Mouse (Mus musculus): ENCODE data around the gene 5330417H12Rik. TPM values are rescaled to one million over a fixed set of nuclear protein-coding genes. Genes with fewer than 3 reads are reported as not detected.

The 5330417H12Rik gene
- polyA plus RNA-seq, 1 experiment from 2014 or later: not detected

DNA sequence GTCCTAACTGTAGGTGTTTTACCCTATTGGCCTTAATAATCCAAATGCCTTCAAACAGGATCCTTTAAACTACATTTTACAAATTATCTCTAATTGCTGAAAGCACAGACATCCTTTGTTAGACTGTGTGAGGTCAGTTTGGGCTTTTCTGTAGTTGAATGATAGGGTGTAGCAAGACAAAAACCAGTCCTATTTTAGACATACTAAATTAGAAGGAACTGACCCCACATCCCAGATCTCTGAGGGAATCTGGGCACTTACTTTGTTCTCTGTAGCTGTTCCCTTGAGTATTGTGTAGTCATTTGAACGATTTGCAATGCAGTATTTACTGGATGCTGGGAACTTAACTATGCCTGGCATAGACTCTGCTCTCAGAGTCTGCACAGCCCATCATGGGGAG, 26.9 kb upstream of the 5330417H12Rik start:
- H3K27me3 ChIP-seq (replicated peaks): no peaks in the 10 kb centered on the region
- no peaks in the 10 kb centered on the region for H3K4me1 ChIP-seq
- H3K9ac ChIP-seq: no peak overlapping the region
- no peaks in the 10 kb centered on the region for H3K36me3 ChIP-seq
- no peak overlapping the region for H3K4me3 ChIP-seq
- H3K9me3 ChIP-seq: no peaks in the 10 kb centered on the region
- H3K4me2 ChIP-seq (replicated peaks): no peak overlapping the region
- no peak for ATAC-seq (ENCODE audit: low FRiP score, low read depth)
- H3K27ac ChIP-seq: no peak overlapping the region
- WGBS: 59% methylated on average over 1 of the region's 1 CpGs

DNA sequence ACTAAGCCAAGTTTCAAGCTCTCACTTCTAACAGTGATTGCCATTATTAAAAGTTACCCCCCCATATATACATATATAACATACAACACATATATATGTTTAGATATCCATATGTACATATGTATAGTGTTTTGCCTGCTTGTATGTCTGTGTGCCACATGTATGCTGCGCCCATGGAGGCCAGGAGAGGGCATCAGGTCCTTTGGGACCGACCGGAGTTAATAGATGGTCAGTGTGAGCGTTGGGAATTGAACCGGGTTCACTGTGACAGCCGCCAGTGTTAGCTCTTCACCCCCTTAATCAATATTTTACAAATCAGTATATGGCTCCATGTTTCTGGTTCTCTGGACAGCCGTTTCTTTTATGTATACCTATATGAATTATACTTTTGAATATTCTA, 25.0 kb upstream of the 5330417H12Rik start:
- no peak overlapping the region for H3K4me2 ChIP-seq (replicated peaks)
- H3K4me3 ChIP-seq: no peak overlapping the region
- H3K36me3 ChIP-seq: no peaks in the 10 kb centered on the region
- H3K9me3 ChIP-seq: no peaks in the 10 kb centered on the region
- H3K4me1 ChIP-seq: no peaks in the 10 kb centered on the region
- ATAC-seq (ENCODE audit: low FRiP score, low read depth): no peak
- no peaks in the 10 kb centered on the region for H3K27me3 ChIP-seq (replicated peaks)
- no peak overlapping the region for H3K27ac ChIP-seq
- no peak overlapping the region for H3K9ac ChIP-seq
- WGBS: 84% methylated on average over 7 of the region's 7 CpGs

DNA sequence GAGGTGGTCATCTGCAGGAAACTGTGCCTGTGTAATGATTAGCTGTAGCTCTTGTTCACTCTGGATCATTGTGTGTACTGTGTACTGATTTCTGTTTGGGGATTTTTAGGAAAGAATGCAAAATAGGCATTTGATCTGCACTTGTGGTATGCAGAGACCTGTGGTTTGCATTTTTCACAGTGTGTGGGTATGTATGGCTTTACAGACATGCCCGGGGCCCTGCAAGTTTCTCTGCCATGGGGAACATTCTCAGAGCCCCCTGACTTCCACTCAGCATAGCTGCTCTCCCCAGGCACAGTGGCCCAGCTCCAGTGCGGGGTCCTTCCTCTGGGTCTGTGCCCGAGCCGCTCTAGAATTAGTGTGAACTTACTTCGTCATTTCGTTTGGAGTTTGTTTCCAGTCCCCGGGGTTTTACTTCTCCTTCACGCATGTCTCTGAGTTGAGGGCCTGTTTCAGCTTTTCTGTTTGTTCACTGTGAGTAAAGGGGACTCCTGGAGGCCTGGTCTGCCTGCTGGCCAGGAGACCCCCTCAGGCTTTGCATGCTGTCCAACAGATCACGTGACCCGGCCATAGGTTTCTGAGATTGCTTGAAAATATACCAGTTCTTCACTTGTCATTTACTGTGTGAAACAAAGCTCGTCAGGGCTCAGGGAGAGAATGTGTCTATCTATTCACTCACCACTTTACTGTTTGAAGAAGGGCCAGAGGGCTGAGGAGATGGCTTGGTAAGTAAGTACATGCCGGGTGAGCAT, 24.2 kb upstream of the 5330417H12Rik start:
- 86% methylated on average over 12 of the region's 12 CpGs for WGBS

DNA sequence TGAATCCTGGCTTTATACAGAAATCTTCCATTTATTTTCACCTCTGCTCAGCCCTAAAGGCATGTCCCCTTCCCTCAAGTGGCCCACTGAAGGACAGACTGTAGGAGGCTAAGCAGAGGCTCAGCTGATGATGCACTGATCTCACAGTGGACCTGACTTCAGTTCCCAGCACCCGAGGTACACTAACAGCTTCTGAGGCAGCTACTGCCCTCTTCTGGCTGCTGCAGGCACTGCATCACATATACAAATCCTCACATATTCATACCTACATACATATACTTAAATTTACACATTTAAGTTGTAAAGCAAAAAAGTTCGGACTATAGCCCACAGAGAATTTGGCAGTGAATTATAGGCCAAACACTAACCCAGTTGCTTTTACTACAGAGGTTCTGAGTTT, 20.0 kb upstream of the 5330417H12Rik start:
- H3K4me3 ChIP-seq: no peak overlapping the region
- H3K9ac ChIP-seq: no peak overlapping the region
- no peaks in the 10 kb centered on the region for H3K36me3 ChIP-seq
- ATAC-seq (ENCODE audit: low FRiP score, low read depth): no peak
- 85% methylated on average over 2 of the region's 2 CpGs for WGBS
- no peaks in the 10 kb centered on the region for H3K27me3 ChIP-seq (replicated peaks)
- no peaks in the 10 kb centered on the region for H3K9me3 ChIP-seq
- H3K4me2 ChIP-seq (replicated peaks): no peak overlapping the region
- no peaks in the 10 kb centered on the region for H3K4me1 ChIP-seq
- H3K27ac ChIP-seq: no peak overlapping the region

More for the DNA sequence above, 24.2 kb upstream of the 5330417H12Rik start:
- H3K36me3 ChIP-seq: no peaks in the 10 kb centered on the region
- no peak overlapping the region for H3K4me3 ChIP-seq
- no peak overlapping the region for H3K4me2 ChIP-seq (replicated peaks)
- H3K27me3 ChIP-seq (replicated peaks): no peaks in the 10 kb centered on the region
- no peaks in the 10 kb centered on the region for H3K9me3 ChIP-seq
- no peaks in the 10 kb centered on the region for H3K4me1 ChIP-seq
- ATAC-seq (ENCODE audit: low FRiP score, low read depth): no peak
- no peak overlapping the region for H3K9ac ChIP-seq
- no peak overlapping the region for H3K27ac ChIP-seq

DNA sequence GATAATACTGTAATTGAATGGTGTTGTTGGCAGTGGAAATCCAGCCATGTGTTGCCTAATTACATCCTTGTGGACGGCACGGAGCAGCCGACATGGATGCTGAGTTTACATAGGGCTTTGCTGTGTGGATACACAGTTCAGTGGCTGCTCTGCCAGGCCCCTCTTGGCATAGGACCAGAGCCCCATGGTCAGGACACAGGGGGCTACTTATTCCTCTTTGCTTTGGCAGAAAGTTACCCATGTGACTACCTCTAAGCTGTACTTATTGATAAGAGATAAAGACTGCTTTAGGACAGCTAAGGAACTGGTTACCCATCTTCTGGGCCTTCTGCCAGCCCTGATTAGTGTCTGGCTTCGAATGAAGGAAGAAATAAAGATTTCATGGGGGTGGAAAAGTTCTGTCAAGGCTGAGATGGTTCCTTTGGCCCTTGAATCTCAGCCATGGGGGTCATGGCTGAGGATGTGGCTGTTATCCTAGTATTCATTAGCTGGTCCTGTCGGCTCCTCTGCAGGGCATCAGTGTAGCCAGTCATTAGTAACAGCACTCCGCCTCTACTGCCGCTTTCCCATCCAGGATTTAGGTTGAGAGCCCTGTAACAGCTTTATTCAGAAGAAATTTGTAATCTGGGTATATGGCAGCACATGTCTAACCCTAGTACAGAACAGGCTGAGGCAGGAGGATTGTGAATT, 17.8 kb upstream of the 5330417H12Rik start:
- WGBS: 83% methylated on average over 7 of the region's 7 CpGs

DNA sequence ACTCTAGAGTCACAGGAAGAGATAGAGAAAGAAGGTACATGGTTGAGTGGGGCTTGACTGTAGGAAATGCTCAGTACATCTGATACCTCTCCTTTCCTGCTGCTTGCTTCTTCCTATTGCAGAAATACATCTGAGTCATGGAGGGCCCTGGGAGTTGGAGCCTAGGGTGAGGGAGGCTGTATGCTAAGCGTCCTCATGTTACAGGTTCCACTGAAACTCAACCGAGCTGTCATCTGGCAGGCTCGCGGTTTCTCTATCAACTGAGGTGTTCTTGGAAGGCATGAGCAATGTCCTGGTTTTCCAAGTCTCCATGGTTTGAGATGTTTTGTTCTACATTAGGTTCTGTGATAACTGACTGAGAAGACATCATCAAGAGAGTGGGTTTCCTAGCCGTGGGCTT, 13.1 kb upstream of the 5330417H12Rik start:
- H3K4me2 ChIP-seq (replicated peaks): no peak overlapping the region
- H3K27me3 ChIP-seq (replicated peaks): no peaks in the 10 kb centered on the region
- ATAC-seq (ENCODE audit: low FRiP score, low read depth): no peak
- 89% methylated on average over 5 of the region's 5 CpGs for WGBS
- no peak overlapping the region for H3K27ac ChIP-seq
- H3K36me3 ChIP-seq: no peaks in the 10 kb centered on the region
- H3K4me1 ChIP-seq: no peaks in the 10 kb centered on the region
- no peak overlapping the region for H3K4me3 ChIP-seq
- H3K9ac ChIP-seq: no peak overlapping the region
- H3K9me3 ChIP-seq: no peaks in the 10 kb centered on the region

More for the DNA sequence above, 17.8 kb upstream of the 5330417H12Rik start:
- H3K36me3 ChIP-seq: no peaks in the 10 kb centered on the region
- no peak overlapping the region for H3K4me2 ChIP-seq (replicated peaks)
- H3K4me3 ChIP-seq: no peak overlapping the region
- ATAC-seq (ENCODE audit: low FRiP score, low read depth): no peak
- no peaks in the 10 kb centered on the region for H3K9me3 ChIP-seq
- no peak overlapping the region for H3K27ac ChIP-seq
- H3K9ac ChIP-seq: no peak overlapping the region
- no peaks in the 10 kb centered on the region for H3K4me1 ChIP-seq
- no peaks in the 10 kb centered on the region for H3K27me3 ChIP-seq (replicated peaks)

DNA sequence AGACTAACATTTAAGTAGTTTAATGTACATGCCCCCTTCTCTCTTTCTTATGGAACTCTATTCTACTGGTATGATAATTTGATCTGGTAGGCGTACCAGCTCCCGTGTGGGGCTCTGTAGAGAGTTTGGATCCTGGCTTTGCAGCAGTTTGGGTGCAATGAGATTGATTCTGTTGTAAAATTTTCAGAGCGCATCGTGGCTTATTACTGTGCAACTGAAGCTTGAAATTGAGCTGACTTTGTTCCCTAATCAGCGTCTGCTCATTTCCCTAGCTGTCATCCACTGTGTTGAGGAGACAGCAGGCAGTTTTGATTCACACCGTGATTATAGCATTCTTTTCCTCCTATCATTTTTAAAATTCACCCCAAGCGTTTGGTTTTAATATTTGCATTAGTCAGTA, 12.4 kb upstream of the 5330417H12Rik start:
- no peak for ATAC-seq (ENCODE audit: low FRiP score, low read depth)
- Histone ChIP-seq H3K27ac (no peak overlapping the region), H3K36me3 (no peaks in the 10 kb centered on the region), H3K4me2 (replicated peaks) (no peak overlapping the region), H3K9ac (no peak overlapping the region), H3K4me1 (no peaks in the 10 kb centered on the region), H3K9me3 (no peaks in the 10 kb centered on the region), H3K27me3 (replicated peaks) (no peaks in the 10 kb centered on the region), H3K4me3 (no peak overlapping the region)
- WGBS: 90% methylated on average over 7 of the region's 7 CpGs

DNA sequence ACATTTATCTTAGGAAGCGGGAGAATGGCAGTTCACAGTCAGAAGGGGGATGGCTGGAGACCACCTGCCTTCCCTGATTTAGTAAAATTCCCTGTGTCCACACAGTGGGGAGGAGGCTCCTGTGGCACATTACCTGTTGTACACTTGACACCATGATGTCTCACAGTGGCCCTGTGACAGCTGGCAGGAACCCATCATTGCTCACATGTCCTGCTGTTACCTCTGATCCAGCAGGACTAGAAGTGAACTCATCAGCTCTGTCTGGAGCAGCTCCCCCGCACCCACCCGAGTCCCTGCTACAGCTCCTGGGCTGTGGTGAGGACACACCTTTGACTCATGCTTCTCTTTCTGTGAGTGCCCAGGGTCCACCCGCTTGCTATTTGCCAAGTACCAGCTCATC, 8.2 kb upstream of the 5330417H12Rik start:
- H3K4me2 ChIP-seq (replicated peaks): no peak overlapping the region
- H3K36me3 ChIP-seq: no peaks in the 10 kb centered on the region
- H3K9me3 ChIP-seq: no peaks in the 10 kb centered on the region
- H3K4me1 ChIP-seq: no peaks in the 10 kb centered on the region
- H3K4me3 ChIP-seq: no peak overlapping the region
- 96% methylated on average over 4 of the region's 4 CpGs for WGBS
- H3K27ac ChIP-seq: no peak overlapping the region
- no peak overlapping the region for H3K9ac ChIP-seq
- ATAC-seq (ENCODE audit: low FRiP score, low read depth): no peak
- H3K27me3 ChIP-seq (replicated peaks): no peaks in the 10 kb centered on the region

DNA sequence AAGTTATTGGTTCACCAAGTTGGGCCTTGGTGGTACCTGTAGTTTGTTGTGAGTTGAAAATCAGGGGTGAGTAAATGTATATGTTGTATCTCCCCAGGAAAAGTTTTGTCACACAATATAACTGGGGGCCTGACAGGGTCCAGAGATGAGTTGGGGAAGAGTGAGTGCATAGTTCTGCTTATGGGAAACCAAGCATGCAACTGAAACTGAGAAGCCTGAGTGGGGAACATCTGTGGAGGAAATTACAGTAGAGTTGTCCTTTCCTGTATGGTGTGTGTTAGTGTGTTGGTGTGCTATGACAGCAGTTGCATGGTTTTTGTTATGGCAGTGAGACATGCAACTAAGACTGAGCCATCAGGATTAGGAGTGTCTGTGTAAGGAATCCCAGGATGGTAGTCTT, 3.4 kb upstream of the 5330417H12Rik start:
- H3K36me3 ChIP-seq: no peaks in the 10 kb centered on the region
- no peak overlapping the region for H3K9ac ChIP-seq
- H3K4me2 ChIP-seq (replicated peaks): no peak overlapping the region
- no peaks in the 10 kb centered on the region for H3K9me3 ChIP-seq
- H3K4me1 ChIP-seq: no peaks in the 10 kb centered on the region
- no peak overlapping the region for H3K4me3 ChIP-seq
- H3K27ac ChIP-seq: no peak overlapping the region
- ATAC-seq (ENCODE audit: low FRiP score, low read depth): no peak
- H3K27me3 ChIP-seq (replicated peaks): no peaks in the 10 kb centered on the region

DNA sequence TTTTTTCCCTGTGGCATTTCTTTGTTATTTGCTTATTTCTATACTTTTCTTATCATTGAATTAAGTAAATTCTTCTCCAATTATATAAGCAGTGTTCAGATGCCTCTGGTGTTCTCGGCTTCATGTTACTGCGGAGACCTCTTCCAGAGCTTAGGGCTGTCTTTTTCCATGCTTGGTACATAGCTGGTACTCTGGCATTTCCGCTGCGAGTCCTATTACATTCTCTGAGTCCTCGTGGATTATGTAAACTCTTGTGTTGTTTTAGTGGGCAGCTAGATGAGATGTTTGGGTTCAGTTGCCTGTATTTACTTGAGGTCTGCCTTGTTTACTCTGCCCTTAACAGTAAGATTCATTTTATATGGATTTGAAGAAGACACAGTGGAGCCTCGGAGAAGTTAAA, 820 bp upstream of the 5330417H12Rik start:
- Histone ChIP-seq H3K27ac (no peak overlapping the region), H3K4me1 (no peaks in the 10 kb centered on the region), H3K27me3 (replicated peaks) (no peaks in the 10 kb centered on the region), H3K9me3 (no peaks in the 10 kb centered on the region), H3K9ac (no peak overlapping the region), H3K4me2 (replicated peaks) (no peak overlapping the region), H3K4me3 (no peak overlapping the region), H3K36me3 (no peaks in the 10 kb centered on the region)
- ATAC-seq (ENCODE audit: low FRiP score, low read depth): no peak
- WGBS: 87% methylated on average over 6 of the region's 6 CpGs

DNA sequence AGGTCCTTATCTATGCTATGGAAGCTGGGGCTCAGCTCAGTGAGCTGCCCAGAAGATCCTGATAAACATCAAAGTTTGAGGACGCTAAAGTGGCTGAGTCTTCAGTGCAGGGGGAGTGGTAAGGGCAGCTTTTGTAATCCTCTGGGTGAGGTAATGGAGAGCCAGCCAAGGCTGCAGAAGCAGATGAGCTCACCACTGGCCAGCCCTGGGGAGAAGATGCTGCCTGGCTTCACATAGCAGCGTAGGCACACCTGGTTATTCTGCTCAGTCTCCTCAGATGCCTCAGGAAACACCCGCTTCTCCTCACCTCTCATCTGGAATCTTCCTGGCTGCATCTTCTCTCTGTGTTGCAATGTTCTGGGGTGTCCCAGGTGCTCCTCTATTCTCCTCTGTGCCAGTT, 529 bp downstream of the 5330417H12Rik start:
- Histone ChIP-seq H3K9me3 (no peaks in the 10 kb centered on the region), H3K27ac (no peak overlapping the region), H3K9ac (no peak overlapping the region), H3K4me2 (replicated peaks) (no peak overlapping the region), H3K4me3 (no peak overlapping the region), H3K27me3 (replicated peaks) (no peaks in the 10 kb centered on the region), H3K36me3 (no peaks in the 10 kb centered on the region), H3K4me1 (no peaks in the 10 kb centered on the region)
- WGBS: 76% methylated on average over 3 of the region's 3 CpGs
- ATAC-seq (ENCODE audit: low FRiP score, low read depth): no peak

DNA sequence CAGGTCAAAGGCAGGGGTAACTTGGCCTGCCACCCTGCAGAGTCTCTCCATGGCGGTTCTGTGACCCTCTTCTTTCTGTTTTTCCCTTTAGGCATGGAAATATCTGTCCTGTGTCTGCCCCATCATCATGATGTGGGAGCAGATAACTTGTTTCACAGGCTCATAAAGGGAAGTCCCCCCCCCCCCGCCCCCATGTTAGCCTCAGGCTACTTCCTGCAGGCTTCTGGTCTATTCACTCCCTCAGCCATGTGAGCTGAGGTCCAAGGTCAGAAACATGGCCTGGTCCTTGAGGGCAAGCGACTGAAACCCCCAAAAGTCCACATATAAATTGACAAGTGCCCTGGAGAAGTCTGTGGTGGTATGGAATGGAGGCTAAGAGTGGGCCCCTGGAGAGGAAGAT, 4.8 kb downstream of the 5330417H12Rik start:
- Histone ChIP-seq H3K4me1 (no peaks in the 10 kb centered on the region), H3K36me3 (no peaks in the 10 kb centered on the region), H3K27me3 (replicated peaks) (no peaks in the 10 kb centered on the region), H3K9ac (no peak overlapping the region), H3K27ac (no peak overlapping the region), H3K4me3 (no peak overlapping the region), H3K4me2 (replicated peaks) (no peak overlapping the region), H3K9me3 (no peaks in the 10 kb centered on the region)
- no peak for ATAC-seq (ENCODE audit: low FRiP score, low read depth)
- 86% methylated on average over 3 of the region's 3 CpGs for WGBS

DNA sequence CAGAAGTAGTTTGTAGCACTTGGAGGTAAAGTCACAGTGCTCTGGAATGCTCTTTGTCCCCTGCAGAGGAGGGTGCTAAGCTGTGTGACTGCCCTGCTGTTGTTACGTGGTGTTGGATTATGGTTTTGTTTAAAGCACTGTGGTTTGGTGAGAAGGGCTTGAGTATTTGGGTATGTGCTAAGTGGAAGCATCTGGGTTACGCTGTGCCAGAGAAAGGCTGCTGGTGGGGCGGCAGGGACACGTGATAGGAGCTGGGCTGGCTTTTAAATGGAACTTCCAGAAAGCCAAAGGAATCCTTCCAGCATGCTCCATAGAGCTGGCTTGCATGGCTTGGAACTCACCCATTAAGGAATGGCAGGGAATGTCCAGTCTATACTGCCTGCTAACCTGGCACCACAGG, 5.7 kb downstream of the 5330417H12Rik start:
- no peak overlapping the region for H3K27ac ChIP-seq
- H3K9ac ChIP-seq: no peak overlapping the region
- no peaks in the 10 kb centered on the region for H3K4me1 ChIP-seq
- H3K36me3 ChIP-seq: no peaks in the 10 kb centered on the region
- no peak overlapping the region for H3K4me3 ChIP-seq
- 76% methylated on average over 4 of the region's 4 CpGs for WGBS
- H3K4me2 ChIP-seq (replicated peaks): no peak overlapping the region
- H3K27me3 ChIP-seq (replicated peaks): no peaks in the 10 kb centered on the region
- H3K9me3 ChIP-seq: no peaks in the 10 kb centered on the region
- ATAC-seq (ENCODE audit: low FRiP score, low read depth): no peak

Data from neural tube, embryonic 12.5 days (tissue).